ENCODE assay signal across 9 mouse cellular contexts in genomic region chr11:116826550-116827504, GRCm38 (mm10). TPM values are rescaled to one million over a fixed set of nuclear protein-coding genes. Genes with fewer than 3 reads are reported as not detected.
DNase-seq lines count a peak whose midpoint lies in the region; ATAC-seq and TF ChIP-seq lines count a peak whose summit lies in the region.
"Had no signal": no experiment of that assay in that cellular context is flagged by ENCODE, and none has a peak within 500 bp of the region (broad histone marks: within the 10 kb centered on the region; RNA-seq: fewer than 3 reads in every experiment).

No protein-coding gene starts in this region.

- peaks cover 47% of the 10 kb centered on the region for H3K4me1 ChIP-seq in embryonic facial prominence, embryonic 15.5 days
- H3K4me1 ChIP-seq in limb, embryonic 11.5 days (ENCODE audit: control insufficient read depth, insufficient read depth, low read length) = peaks cover 9% of the 10 kb centered on the region; the same call in 1 of the 2 replicates

- peak overlapping the region; percentile 74 for H3K27ac ChIP-seq in layer of hippocampus, adult 2 months
- H3K27ac ChIP-seq in embryonic facial prominence, embryonic 15.5 days (replicated peaks) = peak overlapping the region; percentile 76; the same call in 1 of the 2 replicates
- no peak overlapping the region; the same call in 1 of the 2 replicates for H3K27ac ChIP-seq in limb, embryonic 11.5 days (replicated peaks; ENCODE audit: low read depth, low read length)
- H3K27ac ChIP-seq: macrophage had no signal

- H3K36me3 ChIP-seq in embryonic facial prominence, embryonic 15.5 days = no peaks in the 10 kb centered on the region
- H3K36me3 ChIP-seq in limb, embryonic 11.5 days (ENCODE audit: control insufficient read depth, insufficient read depth, low read length) = no peaks in the 10 kb centered on the region

- no peaks in the 10 kb centered on the region for H3K27me3 ChIP-seq in embryonic facial prominence, embryonic 15.5 days
- H3K27me3 ChIP-seq in limb, embryonic 11.5 days (ENCODE audit: control insufficient read depth, insufficient read depth, low read length) = no peaks in the 10 kb centered on the region

- peak overlapping the region; percentile 82 for H3K4me2 ChIP-seq in embryonic facial prominence, embryonic 15.5 days (replicated peaks)
- H3K4me2 ChIP-seq in limb, embryonic 11.5 days (ENCODE audit: low read depth, severe bottlenecking) = peak overlapping the region; percentile 92

- 34% methylated on average over 17 of the region's 17 CpGs for WGBS in embryonic facial prominence, embryonic 15.5 days
- WGBS in limb, embryonic 11.5 days = 32% methylated on average over 17 of the region's 17 CpGs

- peak overlapping the region; percentile 65 for H3K4me3 ChIP-seq in layer of hippocampus, adult 2 months
- H3K4me3 ChIP-seq in embryonic facial prominence, embryonic 15.5 days (replicated peaks) = peak overlapping the region; percentile 67
- peak overlapping the region; percentile 71 for H3K4me3 ChIP-seq in limb, embryonic 11.5 days (ENCODE audit: low read depth, low read length)

- ATAC-seq in embryonic facial prominence, embryonic 15.5 days (ENCODE audit: insufficient number of reproducible peaks, low FRiP score, low TSS enrichment, low read depth) = no peak
- no peak for ATAC-seq in limb, embryonic 11.5 days (ENCODE audit: insufficient number of reproducible peaks, low FRiP score, low TSS enrichment, low read depth)

- peak overlapping the region; percentile 67 for H3K9ac ChIP-seq in embryonic facial prominence, embryonic 15.5 days
- peak overlapping the region; percentile 74 for H3K9ac ChIP-seq in limb, embryonic 11.5 days (ENCODE audit: low read length)

- no peak for DNase-seq in layer of hippocampus, adult 2 months (ENCODE audit: low spot score in 2 of 2)
- DNase-seq in layer of hippocampus, adult 9-11 months = no peak
- no peak for DNase-seq in limb, embryonic 11.5 days (ENCODE audit: low spot score)
- DNase-seq in retina, embryonic 14.5 days (ENCODE audit: low spot score) = peak; percentile 65
- DNase-seq in right cerebral cortex, postnatal 36 days (ENCODE audit: low spot score in 2 of 2) = no peak
- no peak for DNase-seq in spleen, adult 12 weeks (ENCODE audit: low spot score)
- DNase-seq in cerebellum, adult 9-10 months = no peak

- no peak for TF ChIP-seq CTCF in layer of hippocampus, adult 2 months (conservative IDR thresholded peaks at IDR 0.05)

- H3K9me3 ChIP-seq in embryonic facial prominence, embryonic 15.5 days (replicated peaks) = no peaks in the 10 kb centered on the region
- no peaks in the 10 kb centered on the region for H3K9me3 ChIP-seq in limb, embryonic 11.5 days (ENCODE audit: control insufficient read depth, low read length)

RNA-seq across cellular contexts. Expression of gene Mxra7, which starts 1.0 kb away (rescaled TPM):
- total RNA-seq in layer of hippocampus, adult 2 months (2021) = 10 to 100 TPM; 20.0 to 23.4 TPM
- 24.8 and 32.3 TPM in 2 replicates for polyA plus RNA-seq in embryonic facial prominence, embryonic 15.5 days (2015; fragmentation: Nextera tagmentation; extraction: Ambion mirVana)
- polyA plus RNA-seq in limb, embryonic 11.5 days (2014; fragmentation: Nextera tagmentation; extraction: Ambion mirVana) = 12.4 and 14.2 TPM in 2 replicates
- polyA plus RNA-seq: macrophage had no signal

RNA-seq across cellular contexts. Expression of gene Mettl23, which starts 16.3 kb away (rescaled TPM):
- 10 to 100 TPM; 23.0 to 26.8 TPM for total RNA-seq in layer of hippocampus, adult 2 months (2021)
- polyA plus RNA-seq in embryonic facial prominence, embryonic 15.5 days (2015; fragmentation: Nextera tagmentation; extraction: Ambion mirVana) = 75.9 and 79.9 TPM in 2 replicates
- polyA plus RNA-seq in limb, embryonic 11.5 days (2014; fragmentation: Nextera tagmentation; extraction: Ambion mirVana) = 61.3 and 68.0 TPM in 2 replicates

RNA-seq across cellular contexts. Expression of gene Jmjd6, which starts 16.4 kb away (rescaled TPM):
- 10 to 100 TPM; 26.2 to 32.2 TPM for total RNA-seq in layer of hippocampus, adult 2 months (2021)
- 74.1 and 79.1 TPM in 2 replicates for polyA plus RNA-seq in embryonic facial prominence, embryonic 15.5 days (2015; fragmentation: Nextera tagmentation; extraction: Ambion mirVana)
- polyA plus RNA-seq in limb, embryonic 11.5 days (2014; fragmentation: Nextera tagmentation; extraction: Ambion mirVana) = 81.4 and 81.8 TPM in 2 replicates

RNA-seq across cellular contexts. Expression of gene Mfsd11, which starts 25.4 kb away (rescaled TPM):
- total RNA-seq in layer of hippocampus, adult 2 months (2021) = 10 to 100 TPM; 41.0 to 41.6 TPM
- polyA plus RNA-seq in embryonic facial prominence, embryonic 15.5 days (2015; fragmentation: Nextera tagmentation; extraction: Ambion mirVana) = 44.8 and 51.2 TPM in 2 replicates
- polyA plus RNA-seq in limb, embryonic 11.5 days (2014; fragmentation: Nextera tagmentation; extraction: Ambion mirVana) = 28.0 and 31.5 TPM in 2 replicates

RNA-seq across cellular contexts. Expression of gene Srsf2, which starts 26.1 kb away (rescaled TPM):
- total RNA-seq in layer of hippocampus, adult 2 months (2021) = 100 to 1,000 TPM; 163 to 180 TPM
- 694 and 715 TPM in 2 replicates for polyA plus RNA-seq in embryonic facial prominence, embryonic 15.5 days (2015; fragmentation: Nextera tagmentation; extraction: Ambion mirVana)
- polyA plus RNA-seq in limb, embryonic 11.5 days (2014; fragmentation: Nextera tagmentation; extraction: Ambion mirVana) = 1,044 and 1,058 TPM in 2 replicates
